10 mouse cellular contexts compared by ENCODE assay signal in the genomic region with DNA sequence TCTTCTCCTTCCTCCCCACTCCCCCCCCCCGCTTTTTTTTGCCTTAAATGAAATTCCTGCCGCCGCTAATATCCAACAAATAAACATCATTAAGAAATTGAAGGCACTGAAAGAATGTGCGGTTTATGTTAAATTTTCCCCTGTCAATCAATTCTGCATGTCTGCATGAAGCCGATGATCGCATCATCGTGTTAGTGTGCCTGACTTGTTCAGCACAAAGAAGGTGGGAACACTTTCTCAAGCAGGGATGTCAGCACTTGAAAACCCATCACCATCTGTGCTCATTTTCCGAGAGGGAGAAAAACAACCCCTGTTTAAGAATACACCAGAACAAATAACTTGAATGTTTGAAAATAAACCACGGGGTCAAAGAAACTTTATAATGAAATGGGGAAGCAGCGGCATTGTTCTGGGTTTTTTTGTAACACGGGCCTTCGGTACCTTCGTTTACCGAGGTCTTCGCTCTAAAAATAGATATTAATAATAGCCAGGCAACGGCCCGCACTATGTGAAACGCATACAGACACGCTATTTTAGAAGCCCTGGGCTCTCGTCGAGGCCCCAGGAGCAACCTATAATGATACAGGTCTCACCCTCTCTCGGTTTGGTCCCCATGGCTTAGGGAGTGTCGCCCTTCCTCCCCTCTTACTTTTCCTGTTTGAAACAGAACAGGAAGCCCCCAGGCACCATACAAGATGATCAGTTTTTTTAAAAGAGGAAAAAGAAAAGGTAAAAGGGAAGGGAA.
DNase-seq lines count a peak whose midpoint lies in the region; ATAC-seq lines count a peak whose summit lies in the region.
"Had no signal": no experiment of that assay in that cellular context is flagged by ENCODE, and none has a peak within 500 bp of the region (broad histone marks: within the 10 kb centered on the region; RNA-seq: fewer than 3 reads in every experiment).

No protein-coding gene starts in this region.

- no peaks in the 10 kb centered on the region for H3K27me3 ChIP-seq in embryonic facial prominence, embryonic 11.5 days (ENCODE audit: control insufficient read depth, insufficient read depth, low read length)
- H3K27me3 ChIP-seq in hindbrain, embryonic 13.5 days, result no peaks in the 10 kb centered on the region
- H3K27me3 ChIP-seq in neural tube, embryonic 12.5 days (replicated peaks), result no peaks in the 10 kb centered on the region

- no peaks in the 10 kb centered on the region for H3K4me1 ChIP-seq in embryonic facial prominence, embryonic 11.5 days (ENCODE audit: control insufficient read depth, insufficient read depth, low read length)
- peaks cover 49% of the 10 kb centered on the region for H3K4me1 ChIP-seq in hindbrain, embryonic 13.5 days (replicated peaks)
- H3K4me1 ChIP-seq in neural tube, embryonic 12.5 days, result peaks cover 27% of the 10 kb centered on the region

- no peak for ATAC-seq in embryonic facial prominence, embryonic 11.5 days (replicated peaks; ENCODE audit: insufficient number of reproducible peaks, low FRiP score, low TSS enrichment, low read depth)
- ATAC-seq in hindbrain, embryonic 13.5 days (ENCODE audit: low FRiP score), result no peak
- 0 out of 2 replicates have a peak, but pooled peaks have one; percentile 68 for ATAC-seq in neural tube, embryonic 12.5 days (ENCODE audit: low FRiP score, low read depth)

- WGBS in embryonic facial prominence, embryonic 11.5 days, result 46% methylated on average over 23 of the region's 23 CpGs
- 12% methylated on average over 23 of the region's 23 CpGs for WGBS in hindbrain, embryonic 13.5 days
- WGBS in neural tube, embryonic 12.5 days, result 25% methylated on average over 23 of the region's 23 CpGs

- no peak overlapping the region for H3K4me3 ChIP-seq in embryonic facial prominence, embryonic 11.5 days (ENCODE audit: low read depth, low read length)
- peak overlapping the region; percentile 1; the same call in 1 of the 2 replicates for H3K4me3 ChIP-seq in hindbrain, embryonic 13.5 days
- H3K4me3 ChIP-seq in neural tube, embryonic 12.5 days, result no peak overlapping the region

- no peak overlapping the region for H3K27ac ChIP-seq in embryonic facial prominence, embryonic 11.5 days (replicated peaks; ENCODE audit: low read depth, low read length)
- peak overlapping the region; percentile 84 for H3K27ac ChIP-seq in hindbrain, embryonic 13.5 days
- H3K27ac ChIP-seq in neural tube, embryonic 12.5 days, result no peak overlapping the region

- no peak overlapping the region for H3K9ac ChIP-seq in embryonic facial prominence, embryonic 11.5 days (replicated peaks; ENCODE audit: low read length)
- H3K9ac ChIP-seq in hindbrain, embryonic 13.5 days, result peak overlapping the region; percentile 49; the same call in 1 of the 2 replicates
- no peak overlapping the region for H3K9ac ChIP-seq in neural tube, embryonic 12.5 days

- H3K9me3 ChIP-seq in embryonic facial prominence, embryonic 11.5 days (replicated peaks; ENCODE audit: control insufficient read depth, low read length), result no peaks in the 10 kb centered on the region
- H3K9me3 ChIP-seq in hindbrain, embryonic 13.5 days, result no peaks in the 10 kb centered on the region
- H3K9me3 ChIP-seq in neural tube, embryonic 12.5 days, result no peaks in the 10 kb centered on the region

- peak; percentile 77 to 82 for DNase-seq in cerebellum, postnatal 10 days
- DNase-seq in cerebellum, adult 11-12 months, result no peak
- peak; percentile 59 for DNase-seq in embryonic facial prominence, embryonic 11.5 days (ENCODE audit: low spot score)
- no peak for DNase-seq in frontal cortex, postnatal 10 days (ENCODE audit: low spot score in 2 of 2)
- DNase-seq in kidney, postnatal 14 days, result no peak
- DNase-seq in right cerebral cortex, postnatal 4 days, result no peak
- DNase-seq: adrenal gland, postnatal 36 days; lung, postnatal 10 days had no signal

- H3K4me2 ChIP-seq in embryonic facial prominence, embryonic 11.5 days (ENCODE audit: low read depth, low read length), result no peak overlapping the region
- H3K4me2 ChIP-seq in hindbrain, embryonic 13.5 days, result peak overlapping the region; percentile 38
- peak overlapping the region; percentile 51 for H3K4me2 ChIP-seq in neural tube, embryonic 12.5 days (replicated peaks)

- no peaks in the 10 kb centered on the region for H3K36me3 ChIP-seq in embryonic facial prominence, embryonic 11.5 days (replicated peaks; ENCODE audit: control insufficient read depth, insufficient read depth, low read depth, low read length)
- no peaks in the 10 kb centered on the region for H3K36me3 ChIP-seq in hindbrain, embryonic 13.5 days
- H3K36me3 ChIP-seq in neural tube, embryonic 12.5 days, result no peaks in the 10 kb centered on the region

Comparison
In these comparisons a context has a peak if more than half of its experiments do, and no peak if none do; other contexts are left out.
1. DNase-seq: peak in cerebellum, postnatal 10 days (2 of 2) and embryonic facial prominence, embryonic 11.5 days (single experiment); none in cerebellum, adult 11-12 months (single experiment), frontal cortex, postnatal 10 days (0 of 2), kidney, postnatal 14 days (single experiment) and right cerebral cortex, postnatal 4 days (single experiment).